Mouse (Mus musculus) heart, adult 2 months (tissue): ENCODE data around the gene Rnase9.

Source experiments
- CTCF ChIP-seq: fragments of 200-600 bp; IDR thresholded peaks from 2 replicates; pipeline ENCODE4 v1.8.1; 2022; ENCODE audit warnings: antibody characterized with exemption, mild to moderate bottlenecking, moderate library complexity
- EP300 ChIP-seq: fragments of 200-500 bp; IDR thresholded peaks from 2 replicates; pipeline ENCODE4 v1.6.1; 2011; ENCODE audit warnings: low read depth, low read length, control low read depth; ENCODE audit not compliant: insufficient read depth
- POLR2A ChIP-seq: fragments of 200-500 bp; IDR thresholded peaks from 2 replicates; pipeline ENCODE4 v1.6.1; 2011; ENCODE audit warnings: mild to moderate bottlenecking, low read depth, low read length, control low read depth; ENCODE audit not compliant: insufficient read depth

GRCm38 (mm10) chr14:51060761-51061160 is 19.1 kb upstream of the Rnase9 start:
- no peak for TF ChIP-seq EP300
- no peak for TF ChIP-seq CTCF
- TF ChIP-seq POLR2A, result no peak
